Mouse (Mus musculus) intestine, embryonic 14.5 days (tissue): ENCODE measurements at regions not wholly inside any gene's neighbourhood (a gene's known extent, or its start where the extent isn't known, plus 50 kb on each side); places are given as distances from the start of the nearest gene placed in this dataset.

Experiments
- ATAC-seq: fragments of 200-750 bp; cut with Nextera tagmentation; replicated peaks from 2 replicates; pipeline ENCODE4 v1.8.0; 2017; ENCODE audit warnings: low read depth, moderate number of reproducible peaks, moderate TSS enrichment, moderate library complexity; ENCODE audit not compliant: low FRiP score, low TSS enrichment
- DNase-seq: peaks from one replicate; pipeline ENCODE4 v3.0.0-alpha.2; 2018; ENCODE audit warnings: low spot score
- H3K27ac ChIP-seq: fragments of 300-500 bp; sonication (generic); 2 replicates; pipeline ENCODE4 v1.5.1; 2014; ENCODE audit warnings: low read depth, mild to moderate bottlenecking, control low read depth
- H3K27me3 ChIP-seq: fragments of 300-500 bp; sonication (generic); replicated peaks from 2 replicates; pipeline ENCODE4 v1.6.1; 2014; ENCODE audit warnings: low read length, control low read depth; ENCODE audit not compliant: control insufficient read depth, insufficient read depth
- H3K36me3 ChIP-seq: fragments of 300-500 bp; sonication (generic); 2 replicates; pipeline ENCODE4 v1.6.1; 2014; ENCODE audit warnings: low read length, control low read depth; ENCODE audit not compliant: control insufficient read depth, insufficient read depth
- H3K4me1 ChIP-seq: fragments of 300-500 bp; sonication (generic); replicated peaks from 2 replicates; pipeline ENCODE4 v1.6.1; 2014; ENCODE audit warnings: low read length, control low read depth, mixed read lengths; ENCODE audit not compliant: control insufficient read depth, insufficient read depth
- H3K4me2 ChIP-seq: fragments of 300-500 bp; sonication (generic); 2 replicates; pipeline ENCODE4 v1.6.1; 2014; ENCODE audit warnings: low read length
- H3K4me3 ChIP-seq: fragments of 300-500 bp; sonication (generic); 2 replicates; pipeline ENCODE4 v1.5.1; 2014; ENCODE audit warnings: low read depth, low read length, control low read depth, mixed read lengths
- H3K9ac ChIP-seq: fragments of 300-500 bp; sonication (generic); 2 replicates; pipeline ENCODE4 v1.6.1; 2014; ENCODE audit warnings: mild to moderate bottlenecking, low read length
- H3K9me3 ChIP-seq: fragments of 300-500 bp; sonication (generic); 2 replicates; pipeline ENCODE4 v1.6.1; 2016; ENCODE audit warnings: low read length, control low read depth; ENCODE audit not compliant: control insufficient read depth
- WGBS: fragments of 180-500 bp; shearing (Covaris S2); extraction: QIAGEN DNeasy Blood & Tissue Kit; methylation state at CpG from one replicate; pipeline ENCODE4 v1.1.7; 2014; 5-methylcytosine and 5-hydroxymethylcytosine counted together

GRCm38 (mm10) chr7:118303921-118304320 lies 60.5 kb upstream of the Smg1 start:
- Histone ChIP-seq H3K9ac (no peak overlapping the region), H3K4me1 (no peaks in the 10 kb centered on the region), H3K9me3 (no peaks in the 10 kb centered on the region), H3K36me3 (no peaks in the 10 kb centered on the region), H3K4me2 (no peak overlapping the region), H3K27me3 (no peaks in the 10 kb centered on the region), H3K4me3 (no peak overlapping the region), H3K27ac (no peak overlapping the region)
- WGBS: 89% methylated on average over 6 of the region's 6 CpGs
- DNase-seq (no peak), ATAC-seq (no peak)

- Histone ChIP-seq H3K27me3 (no peaks in the 10 kb centered on the region), H3K9me3 (no peaks in the 10 kb centered on the region), H3K36me3 (no peaks in the 10 kb centered on the region), H3K4me2 (no peak overlapping the region), H3K4me1 (no peaks in the 10 kb centered on the region), H3K9ac (no peak overlapping the region), H3K27ac (no peak overlapping the region), H3K4me3 (no peak overlapping the region)
- ATAC-seq: no peak
- DNase-seq: no peak
- 72% methylated on average over 7 of the region's 7 CpGs for WGBS
These were observed 57.3 kb upstream of the Smg1 start for GRCm38 (mm10) chr7:118300678-118301342.

GRCm38 (mm10) chr7:118297613-118298012 lies 54.1 kb upstream of the Smg1 start:
- H3K4me1 ChIP-seq: no peaks in the 10 kb centered on the region
- no peaks in the 10 kb centered on the region for H3K36me3 ChIP-seq
- H3K9ac ChIP-seq: no peak overlapping the region
- DNase-seq (peak; percentile 88), ATAC-seq (no peak; the same call in 1 of the 2 replicates)
- H3K27me3 ChIP-seq: no peaks in the 10 kb centered on the region
- WGBS: 4% methylated on average over 13 of the region's 13 CpGs
- peak overlapping the region; percentile 30 for H3K4me2 ChIP-seq
- no peak overlapping the region for H3K27ac ChIP-seq
- 0 out of 2 replicates have a peak, but pooled peaks cover 4% of the 10 kb centered on the region for H3K9me3 ChIP-seq
- no peak overlapping the region for H3K4me3 ChIP-seq

- ATAC-seq (no peak; the same call in 1 of the 2 replicates), DNase-seq (no peak)
- H3K27ac ChIP-seq: no peak overlapping the region
- H3K27me3 ChIP-seq: no peaks in the 10 kb centered on the region
- 0 out of 2 replicates have a peak, but pooled peaks cover 4% of the 10 kb centered on the region for H3K9me3 ChIP-seq
- WGBS: 49% methylated on average over 14 of the region's 14 CpGs
- no peaks in the 10 kb centered on the region for H3K4me1 ChIP-seq
- no peaks in the 10 kb centered on the region for H3K36me3 ChIP-seq
- no peak overlapping the region for H3K9ac ChIP-seq
- H3K4me2 ChIP-seq: peak overlapping the region; percentile 30
- H3K4me3 ChIP-seq: no peak overlapping the region
These were observed 53.5 kb upstream of the Smg1 start for GRCm38 (mm10) chr7:118296856-118297518.

GRCm38 (mm10) chr7:118295855-118296254 lies 52.4 kb upstream of the Smg1 start:
- no peak for ATAC-seq
- H3K4me2 ChIP-seq: no peak overlapping the region
- no peak overlapping the region for H3K4me3 ChIP-seq
- H3K9ac ChIP-seq: no peak overlapping the region
- H3K9me3 ChIP-seq: 0 out of 2 replicates have a peak, but pooled peaks cover 4% of the 10 kb centered on the region
- WGBS: 80% methylated on average over 6 of the region's 6 CpGs
- H3K4me1 ChIP-seq: no peaks in the 10 kb centered on the region
- H3K27me3 ChIP-seq: no peaks in the 10 kb centered on the region
- H3K36me3 ChIP-seq: no peaks in the 10 kb centered on the region
- H3K27ac ChIP-seq: no peak overlapping the region
- DNase-seq: no peak

- Histone ChIP-seq H3K4me3 (no peak overlapping the region), H3K36me3 (no peaks in the 10 kb centered on the region), H3K4me2 (no peak overlapping the region), H3K9me3 (0 out of 2 replicates have a peak, but pooled peaks cover 4% of the 10 kb centered on the region), H3K27me3 (no peaks in the 10 kb centered on the region), H3K4me1 (no peaks in the 10 kb centered on the region), H3K27ac (no peak overlapping the region), H3K9ac (no peak overlapping the region)
- ATAC-seq (no peak), DNase-seq (no peak)
- WGBS: 77% methylated on average over 11 of the region's 11 CpGs
These were observed 51.8 kb upstream of the Smg1 start for GRCm38 (mm10) chr7:118295275-118295674.

GRCm38 (mm10) chr7:118294637-118295036 lies 51.2 kb upstream of the Smg1 start:
- H3K27ac ChIP-seq: no peak overlapping the region
- H3K36me3 ChIP-seq: no peaks in the 10 kb centered on the region
- no peak overlapping the region for H3K4me2 ChIP-seq
- ATAC-seq (no peak), DNase-seq (no peak)
- H3K9ac ChIP-seq: no peak overlapping the region
- 0 out of 2 replicates have a peak, but pooled peaks cover 4% of the 10 kb centered on the region for H3K9me3 ChIP-seq
- 87% methylated on average over 12 of the region's 12 CpGs for WGBS
- H3K27me3 ChIP-seq: no peaks in the 10 kb centered on the region
- H3K4me1 ChIP-seq: no peaks in the 10 kb centered on the region
- no peak overlapping the region for H3K4me3 ChIP-seq
